Mouse (Mus musculus): ENCODE results near the gene Tmem184a.

DNA sequence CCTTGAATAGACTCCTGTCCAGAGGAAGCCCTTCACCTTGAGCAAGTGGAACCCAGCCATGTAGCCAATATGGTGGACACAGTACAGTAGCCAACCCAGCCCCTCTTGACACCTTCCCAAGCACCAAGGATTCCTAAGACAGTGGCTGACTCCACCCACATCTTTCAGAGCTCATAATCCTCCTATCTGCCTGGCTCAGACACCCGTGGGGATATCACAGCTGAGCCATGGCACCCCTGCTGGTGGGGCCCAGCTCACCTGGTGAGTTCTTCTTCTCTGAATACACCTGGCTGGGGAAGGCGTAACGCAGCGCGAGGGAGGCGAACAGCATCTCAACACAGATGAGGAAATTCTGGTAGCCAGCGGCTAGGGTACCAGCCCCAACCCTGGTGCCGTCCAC is 13.8 kb downstream of the Tmem184a start:
- TF ChIP-seq POLR2A (IDR thresholded peaks at IDR 0.05; ENCODE audit: borderline replicate concordance, control insufficient read depth, low read depth, low read length) (no peak), CTCF (IDR thresholded peaks at IDR 0.05; ENCODE audit: control insufficient read depth, insufficient read depth, low read length) (peak; percentile 20; the same call in 1 of the 2 replicates)
